ENCODE assay signal across 8 mouse cellular contexts in genomic region chr19:38054720-38055192, GRCm38 (mm10). TPM values are rescaled to one million over a fixed set of nuclear protein-coding genes. Genes with fewer than 3 reads are reported as not detected.
DNase-seq lines count a peak whose midpoint lies in the region; ATAC-seq and TF ChIP-seq lines count a peak whose summit lies in the region.

Gene Cep55 (plus strand): TSS chr19:38055011.

- WGBS in forebrain, postnatal 0 days, result 1% methylated on average over 35 of the region's 36 CpGs
- 5% methylated on average over 36 of the region's 36 CpGs for WGBS in lung, postnatal 0 days

- peak within 1 kb of the TSS; percentile 58 for H3K27ac ChIP-seq in forebrain, postnatal 0 days (ENCODE audit: low read depth, low read length)
- H3K27ac ChIP-seq in lung, postnatal 0 days (ENCODE audit: low read length), result no peak within 1 kb of the TSS

- peaks cover 19% of the 10 kb centered on the region for H3K4me1 ChIP-seq in G1E (ENCODE audit: insufficient read depth, low read depth, low read length)
- peaks cover 4% of the 10 kb centered on the region; the same call in 1 of the 2 replicates for H3K4me1 ChIP-seq in forebrain, postnatal 0 days (ENCODE audit: insufficient read depth)
- H3K4me1 ChIP-seq in lung, postnatal 0 days (ENCODE audit: insufficient read depth, low read depth, low read length), result no peaks in the 10 kb centered on the region

- peak within 1 kb of the TSS; percentile 84 for H3K4me3 ChIP-seq in G1E (ENCODE audit: low read depth, low read length)
- peak within 1 kb of the TSS; percentile 60 for H3K4me3 ChIP-seq in forebrain, postnatal 0 days (ENCODE audit: low read depth, low read length)
- peak within 1 kb of the TSS; percentile 64 for H3K4me3 ChIP-seq in lung, postnatal 0 days (ENCODE audit: low read depth, low read length)

- H3K9ac ChIP-seq in forebrain, postnatal 0 days, result peak within 1 kb of the TSS; percentile 63
- 0 out of 2 replicates have a peak within 1 kb of the TSS, but pooled peaks have one; percentile 3 for H3K9ac ChIP-seq in lung, postnatal 0 days (replicated peaks; ENCODE audit: low read depth)

- H3K27me3 ChIP-seq in G1E (ENCODE audit: insufficient read depth, low read length), result peaks cover 11% of the 10 kb centered on the region
- H3K27me3 ChIP-seq in forebrain, postnatal 0 days (ENCODE audit: insufficient read depth, low read length), result no peaks in the 10 kb centered on the region
- H3K27me3 ChIP-seq in lung, postnatal 0 days (replicated peaks; ENCODE audit: insufficient read depth, low read length), result no peaks in the 10 kb centered on the region

- TF ChIP-seq CTCF in G1E (IDR thresholded peaks at IDR 0.05; ENCODE audit: low read depth, low read length), result no peak
- TF ChIP-seq CTCF in forebrain, postnatal 0 days (IDR thresholded peaks at IDR 0.05; ENCODE audit: low read depth), result peak; percentile 29; the same call in 1 of the 2 replicates
- TF ChIP-seq CTCF in lung, postnatal 0 days (IDR thresholded peaks at IDR 0.05), result no peak

- H3K4me2 ChIP-seq in forebrain, postnatal 0 days (ENCODE audit: low read depth), result peak within 1 kb of the TSS; percentile 95
- peak within 1 kb of the TSS; percentile 96 for H3K4me2 ChIP-seq in lung, postnatal 0 days (replicated peaks; ENCODE audit: low read depth, low read length)

- ATAC-seq in G1E (ENCODE audit: extremely low read depth, insufficient number of reproducible peaks, low FRiP score, poor library complexity, severe bottlenecking), result peak; percentile 87
- ATAC-seq in forebrain, postnatal 0 days, result peak; percentile 96
- ATAC-seq in lung, postnatal 0 days, result peak; percentile 98

- DNase-seq in G1E (ENCODE audit: low spot score), result peak; percentile 80
- peak; percentile 94 to 98 for DNase-seq in cerebellum, adult 18-20 months
- DNase-seq in forebrain, postnatal 0 days, result peak; percentile 98
- DNase-seq in heart, postnatal 4 days, result peak; percentile 97
- peak; percentile 90 for DNase-seq in layer of hippocampus, adult 8-10 months (ENCODE audit: low spot score in 2 of 2)
- DNase-seq in lung, postnatal 0 days (ENCODE audit: low spot score), result peak; percentile 100
- DNase-seq in ovary, postnatal 14 days (ENCODE audit: low spot score), result peak; percentile 89
- peak; percentile 98 for DNase-seq in thymus, postnatal 14 days

- H3K36me3 ChIP-seq in G1E (replicated peaks), result peaks cover 26% of the 10 kb centered on the region
- no peaks in the 10 kb centered on the region for H3K36me3 ChIP-seq in forebrain, postnatal 0 days (ENCODE audit: insufficient read depth)
- no peaks in the 10 kb centered on the region for H3K36me3 ChIP-seq in lung, postnatal 0 days (ENCODE audit: insufficient read depth, low read length)

- H3K9me3 ChIP-seq in G1E (replicated peaks), result no peaks in the 10 kb centered on the region
- H3K9me3 ChIP-seq in forebrain, postnatal 0 days (ENCODE audit: low read length), result no peaks in the 10 kb centered on the region
- no peaks in the 10 kb centered on the region for H3K9me3 ChIP-seq in lung, postnatal 0 days (ENCODE audit: low read length)

- no peak for TF ChIP-seq EP300 in lung, postnatal 0 days (IDR thresholded peaks at IDR 0.05)

RNA-seq across cellular contexts. Expression of gene Cep55, which starts in this region (rescaled TPM):
- total RNA-seq in G1E (2014; fragmentation: Nextera tagmentation), result 52.4 and 78.9 TPM in 2 replicates
- 56.6 and 60.2 TPM in 2 replicates for total RNA-seq in G1E (2017)
- 2.5 and 3.7 TPM in 2 replicates for polyA plus RNA-seq in G1E (2012)
- total RNA-seq in forebrain, postnatal 0 days (2014; rRNA removed), result 2.5 and 3.9 TPM in 2 replicates
- polyA plus RNA-seq in forebrain, postnatal 0 days (2015; fragmentation: Nextera tagmentation; extraction: Ambion mirVana), result 2.3 and 2.7 TPM in 2 replicates
- total RNA-seq in heart, postnatal 4 days (2021), result 10 to 100 TPM; 18.5 to 20.3 TPM
- under 1 TPM; 0.12 to 0.61 (median 0.25) TPM for total RNA-seq in layer of hippocampus, adult 8-10 months (2022)
- 1.9 and 3.2 TPM in 2 replicates for polyA plus RNA-seq in lung, postnatal 0 days (2015; fragmentation: Nextera tagmentation; extraction: Ambion mirVana)

Comparison
In these comparisons a context has a peak if more than half of its experiments do, and no peak if none do; other contexts are left out.
1. Peak in DNase-seq in layer of hippocampus, adult 8-10 months; RNA of the gene not detected or under 1 TPM.